Comparison of ENCODE assay signal across 24 mouse cellular contexts in genomic region chr8:110842012-110842574, GRCm38 (mm10). TPM values are rescaled to one million over a fixed set of nuclear protein-coding genes. Genes with fewer than 3 reads are reported as not detected.
A peak's percentile ranks its signal among the peaks of the same experiment; 100 is the strongest.
DNase-seq lines count a peak whose midpoint lies in the region; ATAC-seq and TF ChIP-seq lines count a peak whose summit lies in the region.
"Had no signal": no experiment of that assay in that cellular context is flagged by ENCODE, and none has a peak within 500 bp of the region (broad histone marks: within the 10 kb centered on the region; RNA-seq: fewer than 3 reads in every experiment).

No protein-coding gene starts in this region.

- TF ChIP-seq CTCF in left cerebral cortex, adult 2 months (IDR thresholded peaks at IDR 0.05): peak; percentile 44
- peak; percentile 37 for TF ChIP-seq CTCF in stomach, postnatal 0 days (IDR thresholded peaks at IDR 0.05; ENCODE audit: low read depth)

- no peak overlapping the region for H3K4me3 ChIP-seq in forebrain, embryonic 14.5 days (ENCODE audit: low read depth, low read length)
- H3K4me3 ChIP-seq in forebrain, embryonic 13.5 days: no peak overlapping the region
- H3K4me3 ChIP-seq in left cerebral cortex, adult 2 months: no peak overlapping the region
- H3K4me3 ChIP-seq in stomach, postnatal 0 days (ENCODE audit: low read depth, low read length): no peak overlapping the region
- H3K4me3 ChIP-seq: embryonic facial prominence, embryonic 12.5 days; heart, embryonic 12.5 days; hindbrain, embryonic 10.5 days; kidney, embryonic 15.5 days; neural tube, embryonic 15.5 days had no signal

- no peaks in the 10 kb centered on the region for H3K27me3 ChIP-seq in forebrain, embryonic 14.5 days (replicated peaks; ENCODE audit: control insufficient read depth, insufficient read depth, low read length)
- H3K27me3 ChIP-seq in forebrain, embryonic 13.5 days: no peaks in the 10 kb centered on the region
- no peaks in the 10 kb centered on the region for H3K27me3 ChIP-seq in stomach, postnatal 0 days (ENCODE audit: control insufficient read depth, insufficient read depth, low read length)
- H3K27me3 ChIP-seq: embryonic facial prominence, embryonic 12.5 days; heart, embryonic 12.5 days; kidney, embryonic 15.5 days; neural tube, embryonic 15.5 days had no signal

- intact Hi-C loops in left cerebral cortex, adult 2 months (cut with DNase I): no loop called here

- H3K9ac ChIP-seq in forebrain, embryonic 14.5 days (ENCODE audit: low read length): no peak overlapping the region
- no peak overlapping the region for H3K9ac ChIP-seq in forebrain, embryonic 13.5 days
- H3K9ac ChIP-seq in stomach, postnatal 0 days (ENCODE audit: low read length): no peak overlapping the region
- H3K9ac ChIP-seq: embryonic facial prominence, embryonic 12.5 days; heart, embryonic 12.5 days; kidney, embryonic 15.5 days; neural tube, embryonic 15.5 days had no signal

- no peak for TF ChIP-seq EP300 in stomach, postnatal 0 days (optimal IDR thresholded peaks at IDR 0.05)

- ATAC-seq in forebrain, embryonic 14.5 days: no peak
- ATAC-seq in forebrain, embryonic 13.5 days: no peak
- no peak for ATAC-seq in stomach, postnatal 0 days (ENCODE audit: low FRiP score, low TSS enrichment)
- ATAC-seq in granulocyte monocyte progenitor cell, adult 5-6 weeks (replicated peaks; ENCODE audit: poor library complexity, severe bottlenecking): no peak
- ATAC-seq: hindbrain, postnatal 0 days had no signal

- peaks cover 73% of the 10 kb centered on the region for H3K36me3 ChIP-seq in forebrain, embryonic 14.5 days (ENCODE audit: control insufficient read depth, insufficient read depth, low read length)
- H3K36me3 ChIP-seq in forebrain, embryonic 13.5 days (ENCODE audit: poor library complexity, severe bottlenecking): peaks cover 76% of the 10 kb centered on the region
- H3K36me3 ChIP-seq in stomach, postnatal 0 days (ENCODE audit: control insufficient read depth, insufficient read depth, low read length): peaks cover 32% of the 10 kb centered on the region

- no peaks in the 10 kb centered on the region; the same call in 1 of the 2 replicates for H3K4me1 ChIP-seq in forebrain, embryonic 14.5 days (ENCODE audit: control insufficient read depth, insufficient read depth, low read length)
- peaks cover 18% of the 10 kb centered on the region for H3K4me1 ChIP-seq in forebrain, embryonic 13.5 days
- H3K4me1 ChIP-seq in stomach, postnatal 0 days (replicated peaks; ENCODE audit: control insufficient read depth, insufficient read depth): no peaks in the 10 kb centered on the region

- H3K27ac ChIP-seq in forebrain, embryonic 14.5 days (ENCODE audit: low read depth, low read length): no peak overlapping the region
- no peak overlapping the region for H3K27ac ChIP-seq in forebrain, embryonic 13.5 days
- H3K27ac ChIP-seq in left cerebral cortex, adult 2 months: no peak overlapping the region
- H3K27ac ChIP-seq in stomach, postnatal 0 days (replicated peaks): no peak overlapping the region
- H3K27ac ChIP-seq: embryonic facial prominence, embryonic 12.5 days; hindbrain, embryonic 10.5 days; hindbrain, postnatal 0 days; kidney, embryonic 15.5 days; neural tube, embryonic 15.5 days had no signal

- 91% methylated on average over 3 of the region's 3 CpGs for WGBS in forebrain, embryonic 14.5 days
- 93% methylated on average over 3 of the region's 3 CpGs for WGBS in forebrain, embryonic 13.5 days
- 75% methylated on average over 3 of the region's 3 CpGs for WGBS in stomach, postnatal 0 days

- H3K4me2 ChIP-seq in forebrain, embryonic 14.5 days (ENCODE audit: low read length): no peak overlapping the region
- H3K4me2 ChIP-seq in forebrain, embryonic 13.5 days: no peak overlapping the region
- H3K4me2 ChIP-seq in stomach, postnatal 0 days (replicated peaks; ENCODE audit: low read depth): no peak overlapping the region
- H3K4me2 ChIP-seq: embryonic facial prominence, embryonic 12.5 days; heart, embryonic 12.5 days; kidney, embryonic 15.5 days; neural tube, embryonic 15.5 days had no signal

- DNase-seq in forebrain, embryonic 14.5 days (ENCODE audit: low spot score): peak; percentile 9
- no peak for DNase-seq in left cerebral cortex, adult 2 months (ENCODE audit: extremely low spot score in 1 of 2, low spot score in 2 of 2)
- no peak for DNase-seq in left cerebral cortex, adult 8-10 months (ENCODE audit: low spot score in 2 of 2)
- peak; percentile 8 for DNase-seq in retina, embryonic 14.5 days (ENCODE audit: low spot score)
- DNase-seq in retina, postnatal 1 day: no peak
- DNase-seq in stomach, postnatal 0 days (ENCODE audit: low spot score): no peak
- DNase-seq: adrenal gland, adult 2 months; cerebellum, adult 2 months; cerebellum, postnatal 25 days; heart, postnatal 10 days; kidney, adult 11 months; lung, adult 18-20 months; lung, postnatal 36 days; thymus, postnatal 25 days had no signal

- H3K9me3 ChIP-seq in forebrain, embryonic 14.5 days (replicated peaks; ENCODE audit: control insufficient read depth, low read length): no peaks in the 10 kb centered on the region
- H3K9me3 ChIP-seq in forebrain, embryonic 13.5 days (replicated peaks): no peaks in the 10 kb centered on the region
- no peaks in the 10 kb centered on the region for H3K9me3 ChIP-seq in stomach, postnatal 0 days (ENCODE audit: control insufficient read depth, low read length)
- H3K9me3 ChIP-seq: embryonic facial prominence, embryonic 12.5 days; heart, embryonic 12.5 days; hindbrain, embryonic 10.5 days; kidney, embryonic 15.5 days; neural tube, embryonic 15.5 days had no signal

RNA-seq across cellular contexts. Expression of gene Cog4, which starts 4.3 kb away (rescaled TPM):
- polyA plus RNA-seq in forebrain, embryonic 14.5 days (2014; fragmentation: Nextera tagmentation; extraction: Ambion mirVana): 56.1 and 61.5 TPM in 2 replicates
- polyA plus RNA-seq in forebrain, embryonic 13.5 days (2015; fragmentation: Nextera tagmentation; extraction: Ambion mirVana): 61.4 and 62.1 TPM in 2 replicates
- 10 to 100 TPM; 49.0 to 59.1 TPM for total RNA-seq in left cerebral cortex, adult 2 months (2021)
- total RNA-seq in left cerebral cortex, adult 8-10 months (2022): 10 to 100 TPM; 50.2 to 56.8 (median 54.5) TPM
- 34.1 and 34.9 TPM in 2 replicates for polyA plus RNA-seq in stomach, postnatal 0 days (2015; fragmentation: Nextera tagmentation; extraction: Ambion mirVana)
- 31.2 and 35.3 TPM in 2 replicates for total RNA-seq in granulocyte monocyte progenitor cell, adult 5-6 weeks (2014; fragmentation: Nextera tagmentation)
- total RNA-seq in granulocyte monocyte progenitor cell, adult 5-6 weeks (2017): 25.1 and 40.6 TPM in 2 replicates

RNA-seq across cellular contexts. Expression of gene Sf3b3, which starts 4.5 kb away (rescaled TPM):
- polyA plus RNA-seq in forebrain, embryonic 14.5 days (2014; fragmentation: Nextera tagmentation; extraction: Ambion mirVana): 98.5 and 111 TPM in 2 replicates
- 136 and 153 TPM in 2 replicates for polyA plus RNA-seq in forebrain, embryonic 13.5 days (2015; fragmentation: Nextera tagmentation; extraction: Ambion mirVana)
- 10 to 100 TPM; 61.8 to 66.5 TPM for total RNA-seq in left cerebral cortex, adult 2 months (2021)
- total RNA-seq in left cerebral cortex, adult 8-10 months (2022): 10 to 100 TPM; 58.6 to 66.2 (median 60.5) TPM
- 38.6 and 39.0 TPM in 2 replicates for polyA plus RNA-seq in stomach, postnatal 0 days (2015; fragmentation: Nextera tagmentation; extraction: Ambion mirVana)
- total RNA-seq in granulocyte monocyte progenitor cell, adult 5-6 weeks (2014; fragmentation: Nextera tagmentation): 149 and 187 TPM in 2 replicates
- total RNA-seq in granulocyte monocyte progenitor cell, adult 5-6 weeks (2017): 174 and 176 TPM in 2 replicates

RNA-seq across cellular contexts. Expression of gene Il34, which starts 36.4 kb away (rescaled TPM):
- polyA plus RNA-seq in forebrain, embryonic 14.5 days (2014; fragmentation: Nextera tagmentation; extraction: Ambion mirVana): 2.2 and 4.2 TPM in 2 replicates
- polyA plus RNA-seq in forebrain, embryonic 13.5 days (2015; fragmentation: Nextera tagmentation; extraction: Ambion mirVana): 1.2 and 1.3 TPM in 2 replicates
- 100 to 1,000 TPM; 103 TPM for total RNA-seq in left cerebral cortex, adult 2 months (2021)
- total RNA-seq in left cerebral cortex, adult 8-10 months (2022): 10 to 100 TPM; 80.4 to 88.7 (median 81.2) TPM
- 5.0 and 6.4 TPM in 2 replicates for polyA plus RNA-seq in stomach, postnatal 0 days (2015; fragmentation: Nextera tagmentation; extraction: Ambion mirVana)
- not detected in 2 replicates for total RNA-seq in granulocyte monocyte progenitor cell, adult 5-6 weeks (2014; fragmentation: Nextera tagmentation)
- total RNA-seq in granulocyte monocyte progenitor cell, adult 5-6 weeks (2017): not detected in 2 replicates
- total RNA-seq: megakaryocyte-erythroid progenitor cell, adult 5-6 weeks had no signal
- polyA plus RNA-seq: limb, embryonic 11.5 days had no signal

Comparison
In these comparisons a context has a peak if more than half of its experiments do, and no peak if none do; other contexts are left out.
1. DNase-seq: peak in forebrain, embryonic 14.5 days (single experiment) and retina, embryonic 14.5 days (single experiment); none in left cerebral cortex, adult 2 months (0 of 2), left cerebral cortex, adult 8-10 months (0 of 2), retina, postnatal 1 day (single experiment) and stomach, postnatal 0 days (single experiment).
2. RNA of gene Il34, which starts 36.4 kb away (total RNA-seq): 103 TPM in left cerebral cortex, adult 2 months and 80.4 to 88.7 TPM in left cerebral cortex, adult 8-10 months; not detected in granulocyte monocyte progenitor cell, adult 5-6 weeks; every median in the first group is over 10 times any median in the second.